Mouse (Mus musculus) right cerebral cortex, postnatal 25 days (tissue): ENCODE data around the gene Dennd4a.

Source experiments
- DNase-seq: peaks from one replicate; pipeline ENCODE4 v3.0.0; 2022

Dennd4a gene

GRCm38 (mm10) chr9:64790673-64791660 lies 20.2 kb upstream of the Dennd4a start:
- no peak for DNase-seq

- no peak for DNase-seq
Observed at GRCm38 (mm10) chr9:64791676-64792075, 19.5 kb upstream of the Dennd4a start.

- no peak for DNase-seq
Observed at GRCm38 (mm10) chr9:64792379-64793274, 18.5 kb upstream of the Dennd4a start.

DNA sequence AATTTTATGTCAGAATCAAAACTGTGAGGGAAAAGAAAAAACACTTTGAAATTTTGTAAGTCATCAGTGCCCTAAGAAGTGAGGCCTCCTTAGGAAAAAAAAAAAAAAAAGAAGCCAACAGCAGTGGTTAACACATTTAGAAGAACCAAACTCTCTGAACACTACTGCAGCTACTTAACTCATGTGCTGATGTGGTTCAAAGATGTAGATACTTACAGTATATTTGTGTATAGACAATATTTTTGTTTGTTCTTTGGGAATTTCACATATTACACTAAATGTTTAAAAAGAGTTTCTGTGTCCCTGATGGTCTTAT lies 17.9 kb upstream of the Dennd4a start:
- DNase-seq, result no peak

GRCm38 (mm10) chr9:64793794-64794193 lies 17.3 kb upstream of the Dennd4a start:
- no peak for DNase-seq

DNA sequence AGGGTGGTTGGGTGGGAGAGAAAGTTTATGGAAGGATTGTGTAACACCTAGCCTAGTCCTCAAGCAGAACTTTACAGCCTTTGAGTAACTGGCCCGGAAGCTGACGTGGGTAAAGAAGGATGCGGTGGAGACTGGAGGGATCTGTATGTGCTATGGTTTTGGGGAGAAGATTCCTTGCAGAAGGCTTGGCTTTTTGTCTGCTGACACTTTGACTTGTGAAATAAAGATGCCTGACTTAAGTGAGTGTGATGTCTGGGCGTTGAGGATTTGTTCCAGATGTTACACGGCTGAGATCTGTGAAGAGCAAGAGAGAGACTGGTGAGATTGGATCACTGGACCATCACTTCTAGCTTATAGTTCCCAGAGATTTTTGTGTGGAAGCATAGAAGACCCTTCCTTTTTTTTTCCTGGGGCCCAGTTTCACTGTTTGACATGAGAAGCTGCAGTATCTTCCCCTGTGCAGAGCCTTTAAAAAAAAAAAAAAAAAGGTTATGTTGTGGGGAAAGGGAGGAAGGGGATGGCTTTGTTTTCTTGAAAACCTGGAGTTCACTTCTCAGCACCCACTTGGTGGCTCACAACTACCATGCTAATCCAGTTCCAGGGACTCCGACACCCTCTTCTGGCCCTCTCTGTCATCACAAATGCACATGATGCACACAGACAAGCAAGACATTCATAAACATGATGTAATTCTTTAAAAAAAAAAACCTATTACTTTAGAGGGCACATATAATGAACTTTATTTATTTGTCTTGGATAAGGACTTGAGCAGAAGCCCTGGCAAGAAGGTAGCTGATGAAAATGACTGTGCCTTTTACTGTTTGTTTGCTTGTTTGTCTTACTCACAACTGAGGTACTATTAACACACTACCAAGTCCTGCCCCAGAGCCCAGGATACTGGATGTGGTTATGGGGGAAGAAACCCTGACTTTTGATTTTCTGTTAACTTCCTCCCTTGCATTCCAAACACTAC lies 16.4 kb upstream of the Dennd4a start:
- no peak for DNase-seq

- DNase-seq, result no peak
Observed at GRCm38 (mm10) chr9:64795846-64796615, 15.1 kb upstream of the Dennd4a start.

GRCm38 (mm10) chr9:64797392-64797791 lies 13.7 kb upstream of the Dennd4a start:
- no peak for DNase-seq

- no peak for DNase-seq
Observed at GRCm38 (mm10) chr9:64798099-64798498, 13.0 kb upstream of the Dennd4a start.

- DNase-seq, result no peak
Observed at GRCm38 (mm10) chr9:64798859-64799258, 12.3 kb upstream of the Dennd4a start.

- no peak for DNase-seq
Observed at GRCm38 (mm10) chr9:64799504-64799903, 11.6 kb upstream of the Dennd4a start.

GRCm38 (mm10) chr9:64802561-64802960 lies 8.6 kb upstream of the Dennd4a start:
- DNase-seq, result no peak

DNA sequence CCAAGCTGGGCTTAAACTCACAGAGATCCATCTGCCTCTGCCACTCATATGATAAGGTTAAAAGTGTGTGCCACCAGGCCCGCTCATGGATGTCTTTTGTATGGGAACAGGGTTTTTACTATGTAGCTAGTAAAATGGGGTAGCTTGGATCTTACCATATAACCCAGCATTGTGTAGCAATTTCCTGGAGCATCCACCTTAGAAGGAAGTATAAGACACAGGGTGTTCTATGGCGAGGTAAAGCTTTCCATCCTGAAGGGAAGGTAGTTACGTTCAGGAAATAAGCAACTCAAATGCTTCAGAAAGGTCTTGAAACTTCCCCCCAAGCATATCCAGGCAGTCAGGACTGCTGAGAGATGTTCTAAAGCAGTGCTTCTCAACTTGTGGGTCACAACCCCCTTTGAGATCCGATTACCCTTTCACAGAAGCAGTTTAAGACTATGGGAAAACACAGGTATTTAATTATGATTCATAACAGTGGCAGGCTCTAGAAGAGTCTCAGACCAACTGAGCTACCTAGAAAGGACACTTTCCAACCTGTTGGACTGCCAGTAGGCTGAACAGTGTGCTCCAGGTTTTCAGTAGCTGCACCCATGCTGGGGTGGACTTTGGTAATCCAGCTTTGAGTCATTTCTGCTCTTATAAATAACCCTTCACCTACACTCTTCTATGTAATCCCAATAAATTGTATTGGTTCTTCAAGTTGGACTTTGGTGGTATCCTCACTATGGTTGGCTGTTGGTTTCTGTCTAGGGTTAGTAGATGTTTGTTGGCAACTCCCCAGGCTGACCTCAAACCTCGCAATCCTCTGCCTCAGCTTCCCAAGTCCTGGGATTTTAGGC lies 7.5 kb upstream of the Dennd4a start:
- DNase-seq, result no peak

GRCm38 (mm10) chr9:64805875-64806274 lies 5.3 kb upstream of the Dennd4a start:
- DNase-seq, result no peak

- no peak for DNase-seq
Observed at GRCm38 (mm10) chr9:64806335-64807060, 4.6 kb upstream of the Dennd4a start.

DNA sequence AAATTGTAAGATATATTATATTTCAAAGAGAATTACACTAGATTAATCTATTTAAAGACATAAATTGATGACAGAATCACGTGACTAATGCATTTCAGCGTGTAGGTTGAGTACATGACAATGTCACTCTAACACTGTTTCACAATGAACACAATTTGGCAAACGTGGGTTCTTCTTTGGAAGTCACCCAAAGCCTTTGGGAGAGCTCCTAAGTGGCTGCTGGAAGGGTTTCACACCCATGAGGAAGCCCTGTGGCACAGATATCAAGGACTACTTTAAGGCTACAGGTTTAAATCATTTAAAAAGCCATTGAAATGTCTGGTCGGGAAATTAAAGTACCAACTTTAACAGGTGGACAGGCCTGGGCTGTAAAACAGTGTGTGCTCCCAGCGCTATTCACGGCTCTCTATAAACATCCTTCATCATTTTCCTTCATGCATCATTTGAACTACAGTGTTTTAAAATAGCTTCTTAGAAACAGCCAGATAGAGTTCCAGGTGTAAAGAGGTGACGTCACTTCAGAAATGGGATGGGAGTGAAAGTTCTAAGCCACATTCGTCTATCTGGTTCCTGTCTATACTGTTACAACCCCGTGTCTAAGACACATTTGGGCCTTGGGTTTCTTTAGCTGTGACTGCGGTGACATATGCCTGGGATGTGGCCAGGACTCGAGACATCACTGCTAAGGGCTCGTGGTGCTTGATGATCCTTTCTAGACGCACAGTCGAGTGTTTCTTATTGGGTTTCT lies 3.9 kb upstream of the Dennd4a start:
- no peak for DNase-seq

- no peak for DNase-seq
Observed at GRCm38 (mm10) chr9:64809851-64810250, 1.3 kb upstream of the Dennd4a start.

- DNase-seq, result peak; percentile 48
Observed at GRCm38 (mm10) chr9:64811538-64812474, 666 bp downstream of the Dennd4a start.
